Mouse (Mus musculus): Measurements from ENCODE around the gene Ube2d3.

- no peak; the same call in 1 of the 2 replicates for TF ChIP-seq POLR2A (IDR thresholded peaks at IDR 0.05; ENCODE audit: low read depth, low read length)
- TF ChIP-seq CTCF (IDR thresholded peaks at IDR 0.05; ENCODE audit: extremely low read depth, insufficient read length, insufficient replicate concordance, low read depth, low read length): no peak
Observed at GRCm38 (mm10) chr3:135438913-135439531, 1.1 kb downstream of the Ube2d3 start.

Measured in small intestine, adult 2 months (tissue).